Mouse (Mus musculus) hindbrain, embryonic 15.5 days (tissue): ENCODE measurements around the gene Dydc1. TPM values are rescaled to one million over a fixed set of nuclear protein-coding genes. Genes with fewer than 3 reads are reported as not detected.

Experiments used
- polyA plus RNA-seq: library from polyadenylated mRNA; unstranded; fragments of >200 nt; fragmentation: Nextera tagmentation; extraction: Ambion mirVana; gene quantifications from 2 replicates; pipeline ENCODE4 v1.2.1, GENCODE M21; 2015

Gene Dydc1
- polyA plus RNA-seq, 1 experiment from 2014 or later, result not detected

Other genes with a start within 250 kb of the Dydc1 start
- gene Sh2d4b, start 179.6 kb upstream of the Dydc1 start, polyA plus RNA-seq, result 0.56 and 1.2 TPM in 2 replicates
- gene Tspan14, start 106.1 kb upstream of the Dydc1 start, polyA plus RNA-seq, result 61.1 and 61.7 TPM in 2 replicates
- 92.1 and 107 TPM in 2 replicates for gene Fam213a, start 59.1 kb upstream of the Dydc1 start, polyA plus RNA-seq
- 1.0 and 1.5 TPM in 2 replicates for gene Dydc2, start 3.7 kb upstream of the Dydc1 start, polyA plus RNA-seq
- gene Mat1a, start 32.1 kb downstream of the Dydc1 start, polyA plus RNA-seq, result not detected in 2 replicates
- gene Sftpa1, start 58.9 kb downstream of the Dydc1 start, polyA plus RNA-seq, result not detected in 2 replicates
- gene Mbl1, start 78.5 kb downstream of the Dydc1 start, polyA plus RNA-seq, result not detected in 2 replicates
- gene Sftpd, start 112.2 kb downstream of the Dydc1 start, polyA plus RNA-seq, result not detected in 2 replicates
- 0.35 and 0.47 TPM in 2 replicates for gene Gm2832, start 205.9 kb downstream of the Dydc1 start, polyA plus RNA-seq